Mouse (Mus musculus) heart, embryonic 10.5 days (tissue): Measurements from ENCODE around the gene Ercc6. TPM values are rescaled to one million over a fixed set of nuclear protein-coding genes. Genes with fewer than 3 reads are reported as not detected.
A peak's percentile ranks its signal among the peaks of the same experiment; 100 is the strongest.

ENCODE experiments used
- DNase-seq: peaks from one replicate; pipeline ENCODE4 v3.0.0-alpha.2; 2017; ENCODE audit warnings: low spot score
- H3K27ac ChIP-seq: fragments of 300-500 bp; sonication (generic); 2 replicates; pipeline ENCODE4 v1.5.1; 2016; ENCODE audit warnings: mild to moderate bottlenecking
- H3K27me3 ChIP-seq: fragments of 300-500 bp; sonication (generic); 2 replicates; pipeline ENCODE4 v1.6.1; 2016; ENCODE audit warnings: mild to moderate bottlenecking; ENCODE audit not compliant: poor library complexity, insufficient read depth, severe bottlenecking
- H3K36me3 ChIP-seq: fragments of 300-500 bp; sonication (generic); 2 replicates; pipeline ENCODE4 v1.6.1; 2016; ENCODE audit warnings: mild to moderate bottlenecking, moderate library complexity
- H3K4me1 ChIP-seq: fragments of 300-500 bp; sonication (generic); 2 replicates; pipeline ENCODE4 v1.6.1; 2016; ENCODE audit warnings: mild to moderate bottlenecking
- H3K4me3 ChIP-seq: fragments of 300-500 bp; sonication (generic); 2 replicates; pipeline ENCODE4 v1.5.1; 2016; ENCODE audit warnings: mild to moderate bottlenecking, moderate library complexity
- H3K9me3 ChIP-seq: fragments of 300-500 bp; sonication (generic); 2 replicates; pipeline ENCODE4 v1.6.1; 2016; ENCODE audit warnings: mild to moderate bottlenecking, moderate library complexity
- WGBS: fragments of 180-500 bp; shearing (Covaris S2); methylation state at CpG from one replicate; pipeline ENCODE4 v1.1.7; 2016; 5-methylcytosine and 5-hydroxymethylcytosine counted together
- polyA plus RNA-seq: library from polyadenylated mRNA; unstranded; fragments of >200 nt; fragmentation: Nextera tagmentation; extraction: Ambion mirVana; gene quantifications from 2 replicates; pipeline ENCODE4 v1.2.1, GENCODE M21; 2016

Ercc6 gene
- polyA plus RNA-seq, 1 experiment from 2014 or later, result 23.5 TPM

GRCm38 (mm10) chr14:32551854-32552253, 38.5 kb downstream of the Ercc6 start:
- Histone ChIP-seq H3K36me3 (peaks cover 38% of the 10 kb centered on the region), H3K9me3 (no peaks in the 10 kb centered on the region)

DNA sequence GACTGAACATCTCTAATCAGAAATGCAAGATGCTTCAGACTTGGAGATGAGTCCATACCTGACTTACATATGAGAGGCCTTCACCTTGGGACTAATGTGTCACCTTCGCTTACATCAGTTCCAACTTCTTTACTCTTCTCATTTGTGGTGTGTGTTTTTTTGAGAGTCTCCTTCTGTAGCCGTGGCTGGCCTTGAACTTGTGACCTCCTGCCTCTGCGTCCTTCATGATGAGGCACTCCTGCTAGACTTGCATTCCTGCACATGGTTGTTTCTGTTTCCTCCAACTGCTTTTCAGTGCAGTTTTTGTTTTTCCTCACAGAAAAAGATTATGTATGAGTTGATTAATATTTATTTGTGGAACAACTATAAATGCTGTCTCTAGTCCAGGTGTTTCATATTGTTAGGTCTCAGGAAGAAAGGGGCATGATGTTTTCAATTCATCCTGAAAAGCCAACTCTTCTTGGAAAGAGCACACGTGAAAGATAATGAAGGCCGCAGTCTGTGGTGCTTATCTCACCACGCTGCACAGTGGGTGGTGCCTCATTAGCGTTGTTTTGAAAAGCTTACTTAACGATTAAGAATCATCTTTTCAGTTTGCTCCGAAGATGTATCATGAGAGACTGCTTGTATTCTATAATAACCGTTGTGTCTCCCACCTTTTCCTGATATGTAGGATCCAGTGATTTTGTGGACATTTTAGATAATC, 40.0 kb downstream of the Ercc6 start:
- H3K4me1 ChIP-seq, result no peaks in the 10 kb centered on the region
- 74% methylated on average over 10 of the region's 10 CpGs for WGBS
- DNase-seq, result no peak
- no peak overlapping the region for H3K27ac ChIP-seq
- no peaks in the 10 kb centered on the region for H3K9me3 ChIP-seq
- H3K4me3 ChIP-seq, result no peak overlapping the region
- peaks cover 32% of the 10 kb centered on the region for H3K36me3 ChIP-seq
- H3K27me3 ChIP-seq, result no peaks in the 10 kb centered on the region

More at GRCm38 (mm10) chr14:32551854-32552253, 38.5 kb downstream of the Ercc6 start:
- 79% methylated on average over 5 of the region's 5 CpGs for WGBS
- H3K4me3 ChIP-seq, result no peak overlapping the region
- no peak for DNase-seq
- no peaks in the 10 kb centered on the region for H3K4me1 ChIP-seq
- H3K27me3 ChIP-seq, result no peaks in the 10 kb centered on the region
- H3K27ac ChIP-seq, result no peak overlapping the region

GRCm38 (mm10) chr14:32554860-32555526, 41.7 kb downstream of the Ercc6 start:
- DNase-seq, result no peak
- 80% methylated on average over 8 of the region's 8 CpGs for WGBS
- H3K4me3 ChIP-seq, result no peak overlapping the region
- no peaks in the 10 kb centered on the region for H3K4me1 ChIP-seq
- H3K9me3 ChIP-seq, result no peaks in the 10 kb centered on the region
- no peak overlapping the region for H3K27ac ChIP-seq
- peaks cover 42% of the 10 kb centered on the region for H3K36me3 ChIP-seq
- H3K27me3 ChIP-seq, result no peaks in the 10 kb centered on the region

- peaks cover 71% of the 10 kb centered on the region for H3K36me3 ChIP-seq
- DNase-seq, result no peak
- H3K27me3 ChIP-seq, result no peaks in the 10 kb centered on the region
- no peak overlapping the region for H3K27ac ChIP-seq
- 91% methylated on average over 3 of the region's 3 CpGs for WGBS
- H3K9me3 ChIP-seq, result no peaks in the 10 kb centered on the region
- no peak overlapping the region for H3K4me3 ChIP-seq
- no peaks in the 10 kb centered on the region for H3K4me1 ChIP-seq
Measured at GRCm38 (mm10) chr14:32561428-32561827, 48.1 kb downstream of the Ercc6 start.

DNA sequence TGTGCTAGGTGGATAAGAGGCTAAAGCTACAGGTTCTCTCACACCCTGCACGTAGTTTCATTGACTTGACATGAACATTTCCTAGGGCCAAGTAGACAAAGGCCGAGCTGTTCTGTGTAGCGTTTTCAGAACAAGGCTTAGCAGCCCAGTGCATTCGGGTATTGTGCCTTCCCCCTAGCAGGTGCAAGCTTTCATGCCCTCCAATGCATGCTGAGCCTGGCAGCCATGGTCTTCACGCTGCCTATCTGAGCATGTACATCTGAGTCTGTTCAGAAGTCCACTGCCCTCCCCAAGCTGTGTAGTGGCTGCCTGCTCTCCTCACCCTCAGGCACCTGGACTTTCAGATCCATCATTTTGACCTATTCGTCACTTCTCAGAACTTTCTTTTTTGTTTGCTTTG, 50.3 kb downstream of the Ercc6 start:
- DNase-seq, result no peak
- Histone ChIP-seq H3K36me3 (peaks cover 87% of the 10 kb centered on the region), H3K4me3 (no peak overlapping the region), H3K4me1 (no peaks in the 10 kb centered on the region), H3K9me3 (no peaks in the 10 kb centered on the region), H3K27me3 (no peaks in the 10 kb centered on the region), H3K27ac (no peak overlapping the region)
- WGBS, result 91% methylated on average over 6 of the region's 6 CpGs

DNA sequence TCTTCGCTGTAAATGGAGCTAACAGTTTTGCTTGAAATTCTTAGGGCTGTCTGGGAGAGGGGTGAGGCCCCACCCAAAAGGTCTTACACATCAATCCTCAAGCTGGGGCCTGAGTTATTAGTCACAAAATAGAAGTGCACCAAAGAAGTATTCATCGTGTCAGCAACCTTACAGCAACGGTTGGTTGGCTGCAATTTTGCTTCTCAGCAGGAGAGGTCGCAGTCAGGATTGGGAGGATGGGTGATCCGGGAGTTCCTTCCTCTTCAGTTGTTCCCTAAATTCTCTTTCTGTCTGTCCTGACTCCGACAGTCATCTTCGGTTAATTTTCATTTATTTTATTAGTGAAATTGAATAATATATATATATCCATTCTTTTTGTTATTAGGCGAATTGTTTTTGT, 59.2 kb downstream of the Ercc6 start:
- peaks cover 69% of the 10 kb centered on the region for H3K36me3 ChIP-seq
- no peak for DNase-seq

DNA sequence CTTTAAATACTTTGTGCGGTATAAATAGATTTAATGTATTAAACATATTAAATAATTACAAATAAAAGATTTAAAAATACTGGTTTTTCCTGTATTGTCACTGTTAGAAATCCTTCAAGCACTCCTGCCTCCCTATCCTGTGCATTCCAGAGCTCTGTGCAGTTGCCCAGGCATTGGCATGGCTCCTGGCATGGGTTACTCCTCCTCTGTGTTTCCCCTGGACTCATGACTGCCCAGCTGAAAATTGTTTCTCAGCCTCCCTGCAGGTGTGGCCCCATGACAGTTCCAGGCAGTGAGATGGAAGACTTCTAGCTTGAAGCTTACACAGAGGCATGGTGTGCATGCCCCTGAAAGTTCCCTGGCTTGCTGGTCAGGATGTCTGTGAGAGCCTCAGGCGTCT, 65.1 kb downstream of the Ercc6 start:
- H3K27ac ChIP-seq, result no peak overlapping the region
- H3K4me3 ChIP-seq, result no peak overlapping the region
- H3K27me3 ChIP-seq, result no peaks in the 10 kb centered on the region
- 94% methylated on average over 2 of the region's 2 CpGs for WGBS
- no peaks in the 10 kb centered on the region for H3K9me3 ChIP-seq
- H3K36me3 ChIP-seq, result peaks cover 44% of the 10 kb centered on the region
- no peaks in the 10 kb centered on the region for H3K4me1 ChIP-seq
- DNase-seq, result no peak

More for the DNA sequence above, 59.2 kb downstream of the Ercc6 start:
- H3K27me3 ChIP-seq, result no peaks in the 10 kb centered on the region
- no peaks in the 10 kb centered on the region for H3K9me3 ChIP-seq
- 65% methylated on average over 8 of the region's 8 CpGs for WGBS
- no peaks in the 10 kb centered on the region for H3K4me1 ChIP-seq
- no peak overlapping the region for H3K4me3 ChIP-seq
- H3K27ac ChIP-seq, result no peak overlapping the region

DNA sequence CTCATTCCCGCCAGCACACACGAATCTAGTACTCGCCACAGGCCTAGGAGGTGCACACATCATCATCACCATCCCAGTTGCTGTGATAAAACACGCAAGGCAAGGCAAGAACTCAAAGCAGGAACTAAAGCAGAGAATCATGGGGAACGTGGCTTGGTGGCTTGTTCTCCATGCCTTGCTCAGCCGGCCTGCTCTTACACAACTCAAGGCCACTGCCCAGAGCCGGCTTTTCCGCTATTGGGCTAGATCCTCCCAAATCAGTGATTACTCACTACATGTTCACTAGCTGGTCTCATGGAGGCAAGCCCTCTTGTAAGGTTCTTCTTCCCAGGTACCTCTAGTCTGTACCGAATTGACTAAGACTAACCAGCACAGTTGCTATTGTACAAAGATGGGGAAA, 70.4 kb downstream of the Ercc6 start:
- Histone ChIP-seq H3K9me3 (no peaks in the 10 kb centered on the region), H3K4me1 (0 out of 2 replicates have a peak, but pooled peaks cover 5% of the 10 kb centered on the region), H3K36me3 (peaks cover 5% of the 10 kb centered on the region; the same call in 1 of the 2 replicates), H3K27me3 (peaks cover 4% of the 10 kb centered on the region; the same call in 1 of the 2 replicates), H3K27ac (no peak overlapping the region), H3K4me3 (no peak overlapping the region)
- 83% methylated on average over 9 of the region's 9 CpGs for WGBS
- DNase-seq, result no peak

DNA sequence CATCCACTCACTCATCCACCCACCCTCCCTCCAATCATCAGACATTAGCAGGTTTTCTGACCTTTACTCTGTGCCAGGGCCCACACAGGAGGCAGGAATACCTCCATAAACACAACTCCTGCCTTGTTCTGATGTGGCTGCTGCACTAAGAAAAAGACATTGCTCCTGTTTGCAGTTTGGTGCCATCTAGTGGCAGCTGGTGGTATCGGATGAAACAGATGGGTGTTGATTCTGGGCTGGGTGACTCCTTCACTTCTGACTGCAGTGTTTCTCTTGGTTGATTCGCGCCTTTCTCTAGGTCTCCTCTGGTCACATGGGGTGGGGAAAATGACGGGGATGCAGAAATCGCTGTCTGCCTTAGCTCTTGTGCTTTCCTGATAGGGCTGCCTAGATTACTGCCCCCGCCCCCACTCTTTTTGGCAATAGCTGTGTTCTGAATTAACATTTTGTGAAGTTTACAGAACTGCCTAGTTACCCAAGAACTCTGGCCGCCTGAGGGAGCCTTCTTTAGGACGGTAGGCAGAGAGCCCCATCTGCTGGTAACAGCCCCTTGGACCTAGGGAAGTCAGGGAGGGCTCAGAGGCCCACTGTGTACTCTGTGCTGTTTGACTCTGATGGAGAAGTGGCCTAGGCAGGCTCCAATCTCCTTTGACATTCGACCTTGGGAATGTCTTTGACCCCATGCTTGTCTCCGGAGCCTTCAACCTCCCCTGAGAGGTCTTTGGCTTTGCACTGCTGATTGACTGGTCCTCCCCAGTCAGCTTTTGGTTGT, 73.9 kb downstream of the Ercc6 start:
- Histone ChIP-seq H3K36me3 (no peaks in the 10 kb centered on the region), H3K27me3 (peaks cover 20% of the 10 kb centered on the region; the same call in 1 of the 2 replicates), H3K4me1 (0 out of 2 replicates have a peak, but pooled peaks cover 5% of the 10 kb centered on the region), H3K9me3 (no peaks in the 10 kb centered on the region), H3K27ac (no peak overlapping the region), H3K4me3 (no peak overlapping the region)
- 15% methylated on average over 10 of the region's 10 CpGs for WGBS
- no peak for DNase-seq

- H3K9me3 ChIP-seq, result no peaks in the 10 kb centered on the region
- H3K27ac ChIP-seq, result no peak overlapping the region
- 0 out of 2 replicates have a peak, but pooled peaks cover 5% of the 10 kb centered on the region for H3K4me1 ChIP-seq
- DNase-seq, result no peak
- WGBS, result 67% methylated on average over 3 of the region's 3 CpGs
- no peaks in the 10 kb centered on the region for H3K36me3 ChIP-seq
- no peak overlapping the region for H3K4me3 ChIP-seq
- H3K27me3 ChIP-seq, result peaks cover 48% of the 10 kb centered on the region
Measured at GRCm38 (mm10) chr14:32590377-32590776, 77.1 kb downstream of the Ercc6 start.

- Histone ChIP-seq H3K4me3 (peak overlapping the region; percentile 44), H3K36me3 (no peaks in the 10 kb centered on the region), H3K27me3 (peaks cover 99% of the 10 kb centered on the region), H3K4me1 (peaks cover 22% of the 10 kb centered on the region), H3K27ac (no peak overlapping the region), H3K9me3 (no peaks in the 10 kb centered on the region)
- under 1% methylated on average over 78 of the region's 78 CpGs for WGBS
- DNase-seq, result peak; percentile 91
Measured at GRCm38 (mm10) chr14:32597232-32598231, 84.2 kb downstream of the Ercc6 start.
